ENCODE assay signal across 32 mouse cellular contexts in genomic region chr2:180388122-180388521, GRCm38 (mm10). TPM values are rescaled to one million over a fixed set of nuclear protein-coding genes. Genes with fewer than 3 reads are reported as not detected.
DNase-seq lines count a peak whose midpoint lies in the region; ATAC-seq and TF ChIP-seq lines count a peak whose summit lies in the region.
"Had no signal": no experiment of that assay in that cellular context is flagged by ENCODE, and none has a peak within 500 bp of the region (broad histone marks: within the 10 kb centered on the region; RNA-seq: fewer than 3 reads in every experiment).

No protein-coding gene starts in this region.

- WGBS in embryonic facial prominence, embryonic 15.5 days = 72% methylated on average over 5 of the region's 5 CpGs
- 78% methylated on average over 5 of the region's 5 CpGs for WGBS in embryonic facial prominence, embryonic 10.5 days
- WGBS in heart, embryonic 12.5 days = 30% methylated on average over 5 of the region's 5 CpGs
- 54% methylated on average over 5 of the region's 5 CpGs for WGBS in lung, embryonic 14.5 days

- H3K4me2 ChIP-seq in embryonic facial prominence, embryonic 15.5 days (replicated peaks) = no peak overlapping the region
- H3K4me2 ChIP-seq in heart, embryonic 12.5 days = peak overlapping the region; percentile 83
- peak overlapping the region; percentile 27; the same call in 1 of the 2 replicates for H3K4me2 ChIP-seq in lung, embryonic 14.5 days
- H3K4me2 ChIP-seq: forebrain, embryonic 13.5 days; hindbrain, embryonic 14.5 days; liver, embryonic 15.5 days; midbrain, embryonic 12.5 days had no signal

- H3K4me1 ChIP-seq in embryonic facial prominence, embryonic 15.5 days = peaks cover 15% of the 10 kb centered on the region
- H3K4me1 ChIP-seq in embryonic facial prominence, embryonic 10.5 days = peaks cover 18% of the 10 kb centered on the region
- H3K4me1 ChIP-seq in heart, embryonic 12.5 days (replicated peaks) = peaks cover 40% of the 10 kb centered on the region
- H3K4me1 ChIP-seq in lung, embryonic 14.5 days (ENCODE audit: insufficient read depth) = no peaks in the 10 kb centered on the region
- H3K4me1 ChIP-seq: liver, embryonic 15.5 days had no signal

- ATAC-seq in embryonic facial prominence, embryonic 15.5 days (ENCODE audit: insufficient number of reproducible peaks, low FRiP score, low TSS enrichment, low read depth) = no peak
- no peak for ATAC-seq in heart, embryonic 12.5 days (ENCODE audit: insufficient number of reproducible peaks, low FRiP score)
- no peak for ATAC-seq in lung, embryonic 14.5 days (ENCODE audit: insufficient read depth)
- ATAC-seq: activated CD4-positive, CD25-positive, alpha-beta regulatory T cell, adult 4 months; forebrain, embryonic 13.5 days; intestine, postnatal 0 days had no signal

- H3K27me3 ChIP-seq in embryonic facial prominence, embryonic 15.5 days = peaks cover 67% of the 10 kb centered on the region
- peaks cover 82% of the 10 kb centered on the region for H3K27me3 ChIP-seq in embryonic facial prominence, embryonic 10.5 days (replicated peaks; ENCODE audit: low read depth, poor library complexity, severe bottlenecking)
- H3K27me3 ChIP-seq in heart, embryonic 12.5 days (replicated peaks) = peaks cover 22% of the 10 kb centered on the region
- H3K27me3 ChIP-seq in lung, embryonic 14.5 days (ENCODE audit: insufficient read depth, low read length) = peaks cover 52% of the 10 kb centered on the region

- no peak for TF ChIP-seq CTCF in lung, embryonic 14.5 days (IDR thresholded peaks at IDR 0.05; ENCODE audit: low read depth)

- H3K27ac ChIP-seq in embryonic facial prominence, embryonic 15.5 days (replicated peaks) = no peak overlapping the region
- no peak overlapping the region for H3K27ac ChIP-seq in embryonic facial prominence, embryonic 10.5 days (replicated peaks)
- H3K27ac ChIP-seq in heart, embryonic 12.5 days (ENCODE audit: poor library complexity, severe bottlenecking) = peak overlapping the region; percentile 97
- H3K27ac ChIP-seq in lung, embryonic 14.5 days (ENCODE audit: low read depth) = no peak overlapping the region
- H3K27ac ChIP-seq: forebrain, embryonic 13.5 days; hindbrain, embryonic 14.5 days; liver, embryonic 15.5 days; lung, embryonic 15.5 days; midbrain, embryonic 12.5 days; stomach, embryonic 15.5 days had no signal

- no peak overlapping the region for H3K9ac ChIP-seq in embryonic facial prominence, embryonic 15.5 days
- H3K9ac ChIP-seq in heart, embryonic 12.5 days = peak overlapping the region; percentile 96
- no peak overlapping the region for H3K9ac ChIP-seq in lung, embryonic 14.5 days
- H3K9ac ChIP-seq: forebrain, embryonic 13.5 days; hindbrain, embryonic 14.5 days; liver, embryonic 15.5 days; lung, embryonic 15.5 days; midbrain, embryonic 12.5 days; stomach, embryonic 15.5 days had no signal

- H3K9me3 ChIP-seq in embryonic facial prominence, embryonic 15.5 days (replicated peaks) = no peaks in the 10 kb centered on the region
- no peaks in the 10 kb centered on the region for H3K9me3 ChIP-seq in embryonic facial prominence, embryonic 10.5 days
- no peaks in the 10 kb centered on the region for H3K9me3 ChIP-seq in heart, embryonic 12.5 days (replicated peaks)
- no peaks in the 10 kb centered on the region for H3K9me3 ChIP-seq in lung, embryonic 14.5 days (ENCODE audit: low read depth, low read length)
- H3K9me3 ChIP-seq: forebrain, embryonic 13.5 days; liver, embryonic 15.5 days; lung, embryonic 15.5 days; midbrain, embryonic 12.5 days; stomach, embryonic 15.5 days had no signal

- no peaks in the 10 kb centered on the region for H3K36me3 ChIP-seq in embryonic facial prominence, embryonic 15.5 days
- H3K36me3 ChIP-seq in embryonic facial prominence, embryonic 10.5 days (replicated peaks) = no peaks in the 10 kb centered on the region
- H3K36me3 ChIP-seq in heart, embryonic 12.5 days = peaks cover 6% of the 10 kb centered on the region
- H3K36me3 ChIP-seq in lung, embryonic 14.5 days (ENCODE audit: insufficient read depth) = no peaks in the 10 kb centered on the region
- H3K36me3 ChIP-seq: liver, embryonic 15.5 days; lung, embryonic 15.5 days; midbrain, embryonic 12.5 days; stomach, embryonic 15.5 days had no signal

- DNase-seq in embryonic facial prominence, embryonic 10.5 days (ENCODE audit: low spot score) = no peak
- DNase-seq in heart, adult 11 months = no peak
- DNase-seq in lung, embryonic 14.5 days = no peak
- no peak for DNase-seq in lung, postnatal 36 days
- DNase-seq in skeletal muscle tissue, adult 2 months (ENCODE audit: low read depth, low spot score) = peak; percentile 53
- DNase-seq in left cerebral cortex, adult 18-20 months (ENCODE audit: low spot score in 2 of 2) = no peak
- DNase-seq: adrenal gland, adult 2 months; adrenal gland, postnatal 36 days; cerebellum, adult 18-20 months; cerebellum, postnatal 10 days; gastrocnemius, postnatal 25 days; kidney, adult 9 months; kidney, postnatal 10 days; layer of hippocampus, postnatal 36 days; thymus, adult 2 months; thymus, postnatal 36 days had no signal

- 0 out of 2 replicates have a peak overlapping the region, but pooled peaks have one; percentile 0 for H3K4me3 ChIP-seq in embryonic facial prominence, embryonic 15.5 days (replicated peaks)
- H3K4me3 ChIP-seq in embryonic facial prominence, embryonic 10.5 days = no peak overlapping the region
- H3K4me3 ChIP-seq in heart, embryonic 12.5 days = peak overlapping the region; percentile 76
- H3K4me3 ChIP-seq in lung, embryonic 14.5 days (ENCODE audit: low read depth, low read length) = peak overlapping the region; percentile 15; the same call in 1 of the 2 replicates
- H3K4me3 ChIP-seq: forebrain, embryonic 13.5 days; liver, embryonic 15.5 days; lung, embryonic 15.5 days; midbrain, embryonic 12.5 days; stomach, embryonic 15.5 days had no signal

RNA-seq across cellular contexts. Expression of gene Gata5, which starts 53.6 kb away (rescaled TPM):
- polyA plus RNA-seq in embryonic facial prominence, embryonic 15.5 days (2015; fragmentation: Nextera tagmentation; extraction: Ambion mirVana) = not detected in 2 replicates
- 0.57 and 0.65 TPM in 2 replicates for polyA plus RNA-seq in embryonic facial prominence, embryonic 10.5 days (2016; fragmentation: Nextera tagmentation; extraction: Ambion mirVana)
- polyA plus RNA-seq in heart, embryonic 12.5 days (2016; fragmentation: Nextera tagmentation; extraction: Ambion mirVana) = 24.7 and 28.4 TPM in 2 replicates
- polyA plus RNA-seq in lung, embryonic 14.5 days (2014; fragmentation: Nextera tagmentation; extraction: Ambion mirVana) = 37.4 and 42.7 TPM in 2 replicates
- not detected for total RNA-seq in left cerebral cortex, adult 18-20 months (2021)
- total RNA-seq: CH12.LX; gastrocnemius, postnatal 25 days; layer of hippocampus, postnatal 36 days; left cerebral cortex, postnatal 10 days; megakaryocyte, adult 5-6 weeks had no signal
- polyA plus RNA-seq: activated CD4-positive, CD25-positive, alpha-beta regulatory T cell, adult 4 months; C2C12; cortical plate, adult 2 months; forebrain, embryonic 13.5 days; midbrain, embryonic 12.5 days; neural tube, embryonic 14.5 days had no signal

Comparison
In these comparisons a context has a peak if more than half of its experiments do, and no peak if none do; other contexts are left out.
1. RNA of gene Gata5, which starts 53.6 kb away (polyA plus RNA-seq): 37.4 to 42.7 TPM in lung, embryonic 14.5 days and 24.7 to 28.4 TPM in heart, embryonic 12.5 days; 0.57 to 0.65 TPM in embryonic facial prominence, embryonic 10.5 days and not detected in embryonic facial prominence, embryonic 15.5 days; every median in the first group is over 10 times any median in the second.